Mouse (Mus musculus) erythroid progenitor cell, adult 5-6 weeks (primary cell): Measurements from ENCODE around the gene Gm14137. TPM values are rescaled to one million over a fixed set of nuclear protein-coding genes. Genes with fewer than 3 reads are reported as not detected.

Experiments
- ATAC-seq: replicated peaks from 2 replicates; pipeline ENCODE4 v1.8.0; 2016; ENCODE audit warnings: moderate number of reproducible peaks, mild to moderate bottlenecking, moderate TSS enrichment, inconsistent platforms; ENCODE audit not compliant: poor library complexity, low FRiP score, severe bottlenecking
- total RNA-seq, 2 experiments: library from RNA; stranded (forward) in 1 of 2; stranded (reverse) in 1 of 2; fragments of 150-400 nt in 1 of 2; fragments of 186-747, 209-891 nt in 1 of 2; gene quantifications; 2 replicates each; pipeline versions ENCODE4 v1.2.3 to v1.2.4; 2015 to 2017; ENCODE audit warnings: low replicate concordance in 2 of 2

Gm14137 gene
- total RNA-seq, 2 experiments from 2014 or later: 0.53 TPM; not detected in 1

DNA sequence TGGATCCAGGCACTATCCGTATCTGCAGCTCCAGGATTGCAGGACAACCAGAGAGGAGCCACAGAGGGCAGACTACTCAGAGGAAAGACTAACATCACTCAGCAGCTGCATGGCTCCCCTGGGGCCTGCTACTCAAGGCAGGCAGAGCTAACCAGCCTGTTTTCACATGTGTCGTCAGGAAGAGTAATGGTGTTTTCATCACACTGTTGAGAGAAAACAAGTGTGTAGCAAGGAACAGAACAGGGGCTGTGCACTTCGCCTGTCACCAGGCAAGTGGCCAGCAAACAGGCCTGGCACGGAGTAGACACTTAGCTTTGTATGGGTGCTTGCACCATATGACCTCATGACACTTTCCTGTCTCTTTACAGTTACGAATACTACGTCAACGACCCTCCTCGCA is 2.7 kb upstream of the Gm14137 start:
- no peak for ATAC-seq

- ATAC-seq: no peak
Observed at GRCm38 (mm10) chr2:119172446-119172845, 1.9 kb upstream of the Gm14137 start.

DNA sequence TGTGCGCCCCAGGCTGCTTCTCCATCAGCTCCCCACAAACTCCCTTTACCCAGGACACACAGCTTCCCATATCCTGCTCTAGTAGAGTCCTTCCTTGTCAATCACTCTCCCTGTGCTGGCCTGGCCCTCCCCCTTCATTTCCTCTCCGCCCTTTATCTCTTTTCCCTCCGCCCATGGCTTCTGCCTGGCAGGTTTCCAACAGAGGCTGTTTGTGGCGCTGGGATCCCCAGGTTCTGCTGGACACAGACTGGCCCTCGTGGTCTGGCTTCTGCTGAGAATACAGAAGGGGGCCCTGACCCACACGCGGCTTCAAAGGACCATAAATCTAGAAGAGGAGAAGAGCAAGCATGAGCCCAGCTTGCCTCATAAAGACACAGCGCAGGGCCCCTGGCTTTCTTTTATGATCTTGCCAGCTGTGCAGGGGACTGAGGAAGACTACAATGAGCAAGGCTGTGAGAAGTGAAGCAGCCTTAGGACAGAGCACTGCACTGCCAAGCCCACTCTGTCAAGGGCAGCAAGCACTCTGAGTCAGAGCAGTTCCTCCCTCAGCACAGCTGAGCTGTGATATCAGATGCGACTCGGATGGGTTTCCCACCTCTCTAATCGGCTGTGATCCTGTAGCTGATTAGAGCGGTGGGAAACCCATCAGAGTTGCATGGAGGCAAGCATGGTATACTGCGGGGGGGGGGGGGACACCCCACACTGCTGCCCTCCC is 1.3 kb upstream of the Gm14137 start:
- ATAC-seq: peak; percentile 67

DNA sequence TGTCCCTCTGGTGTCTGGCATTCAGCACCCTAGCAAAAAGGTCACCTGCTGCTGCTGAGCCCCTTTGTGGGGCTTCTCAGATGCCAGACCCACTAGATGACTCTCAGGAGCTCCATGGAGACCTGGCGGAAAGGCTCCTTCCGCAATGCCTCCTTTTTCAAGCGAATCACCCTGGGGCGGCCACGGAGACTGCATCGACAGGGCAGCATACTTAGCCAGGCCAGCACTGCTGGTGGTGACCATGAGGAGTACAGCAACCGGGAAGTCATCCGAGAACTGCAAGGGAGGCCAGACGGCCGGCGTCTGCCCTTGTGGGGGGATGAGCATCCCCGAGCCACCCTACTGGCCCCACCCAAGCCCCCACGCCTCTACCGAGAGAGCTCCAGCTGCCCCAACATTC is 557 bp downstream of the Gm14137 start:
- ATAC-seq: no peak

- no peak for ATAC-seq
Observed at GRCm38 (mm10) chr2:119175614-119176013, 1.3 kb downstream of the Gm14137 start.

- ATAC-seq: no peak
Observed at GRCm38 (mm10) chr2:119176761-119177160, 2.5 kb downstream of the Gm14137 start.

GRCm38 (mm10) chr2:119177384-119177939 is 3.2 kb downstream of the Gm14137 start:
- ATAC-seq: no peak

GRCm38 (mm10) chr2:119182914-119183313 is 8.6 kb downstream of the Gm14137 start:
- no peak for ATAC-seq

- peak; percentile 97 for ATAC-seq
Observed at GRCm38 (mm10) chr2:119189029-119189710, 14.9 kb downstream of the Gm14137 start.

GRCm38 (mm10) chr2:119190969-119191368 is 16.7 kb downstream of the Gm14137 start:
- no peak for ATAC-seq

- no peak for ATAC-seq
Observed at GRCm38 (mm10) chr2:119194140-119194539, 19.8 kb downstream of the Gm14137 start.

- ATAC-seq: no peak
Observed at GRCm38 (mm10) chr2:119196316-119197108, 22.2 kb downstream of the Gm14137 start.

DNA sequence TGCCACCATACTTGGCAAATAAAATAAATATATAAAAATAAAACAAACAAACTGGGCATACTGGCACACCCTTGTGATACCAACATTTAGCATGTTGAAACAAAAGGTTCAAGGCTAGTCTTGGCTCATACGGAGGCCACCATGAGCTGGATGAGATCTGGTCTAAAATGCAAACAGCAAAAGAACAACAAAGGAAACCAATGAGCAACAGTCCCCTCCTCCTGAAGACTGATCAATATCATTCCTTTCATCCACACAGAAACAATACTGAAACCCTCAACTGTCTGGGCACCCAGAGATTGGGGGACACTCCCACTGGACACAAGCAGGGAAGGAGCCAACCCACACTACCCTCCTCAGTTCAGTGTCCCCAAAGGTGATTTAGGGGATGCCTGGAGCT is 23.2 kb downstream of the Gm14137 start:
- no peak for ATAC-seq

- ATAC-seq: no peak
Observed at GRCm38 (mm10) chr2:119198049-119198448, 23.7 kb downstream of the Gm14137 start.

GRCm38 (mm10) chr2:119198934-119199333 is 24.6 kb downstream of the Gm14137 start:
- no peak for ATAC-seq

GRCm38 (mm10) chr2:119202914-119203453 is 28.7 kb downstream of the Gm14137 start:
- no peak for ATAC-seq

DNA sequence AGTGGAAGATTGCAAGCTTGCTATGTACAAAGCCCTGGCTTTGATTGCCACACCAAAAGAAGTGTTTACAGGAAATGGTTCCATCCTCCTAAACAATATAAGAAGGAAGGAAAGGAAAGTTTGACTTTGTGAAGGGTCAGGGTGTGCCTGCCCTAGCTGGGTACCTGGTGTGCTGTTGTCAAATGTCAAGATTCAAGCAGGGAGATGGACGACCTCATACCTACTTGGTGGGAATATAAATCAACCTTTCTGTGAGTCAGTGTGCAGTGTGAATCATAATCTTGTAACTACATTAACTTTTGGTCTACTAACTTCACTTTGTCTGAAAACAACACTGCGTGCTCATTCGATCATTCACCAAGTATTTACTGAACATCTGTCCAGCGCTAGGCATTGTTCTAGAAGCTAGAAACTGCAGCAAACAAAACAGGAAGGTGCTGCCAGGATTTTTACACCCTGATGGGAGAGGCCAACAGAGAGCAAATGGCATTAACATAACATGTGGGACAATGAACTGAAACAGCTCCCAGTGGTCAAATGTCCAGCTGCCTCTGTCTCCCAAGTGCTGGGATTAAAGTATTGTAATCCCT is 29.7 kb downstream of the Gm14137 start:
- no peak for ATAC-seq

GRCm38 (mm10) chr2:119207961-119208343 is 33.6 kb downstream of the Gm14137 start:
- ATAC-seq: peak; percentile 11; the same call in 1 of the 2 replicates

DNA sequence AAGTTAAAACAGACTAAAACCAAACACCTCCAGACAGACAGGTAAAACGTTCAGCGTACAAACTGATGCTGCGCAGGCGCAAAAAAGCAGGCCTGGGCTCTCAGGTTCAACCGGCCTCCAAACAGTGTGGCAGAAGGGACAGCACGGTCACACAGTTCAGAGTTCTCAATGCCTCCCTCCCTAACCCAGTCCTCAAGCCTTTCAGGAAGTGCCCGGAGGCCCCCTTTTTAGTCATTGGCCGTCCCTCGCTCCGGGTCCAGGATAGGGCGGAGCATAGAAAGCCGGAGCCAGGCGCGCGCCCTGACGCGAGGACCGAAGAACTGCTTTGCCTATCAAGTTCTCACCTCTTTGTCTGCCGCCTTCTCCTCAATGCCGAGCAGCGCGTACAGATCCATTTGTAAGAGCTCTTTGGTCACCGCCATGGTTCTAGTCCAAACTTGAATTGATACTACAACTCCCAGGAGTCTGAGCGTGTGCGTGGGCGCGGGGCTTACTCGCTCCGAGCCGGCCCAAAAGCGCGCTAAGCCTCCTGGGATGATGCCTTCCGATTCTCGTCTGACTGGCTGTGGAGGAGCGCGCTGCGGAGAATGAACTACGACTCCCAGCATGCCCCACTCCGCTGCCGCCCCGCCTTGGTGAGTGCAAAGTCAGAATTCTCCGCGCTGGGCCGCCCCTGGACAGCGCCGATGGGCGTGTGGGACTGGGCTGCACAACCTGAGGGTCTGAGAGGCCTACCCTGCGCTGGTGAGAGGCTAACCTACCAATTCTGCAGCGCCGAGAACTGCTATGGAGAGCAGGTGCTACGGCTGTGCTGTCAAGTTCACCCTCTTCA is 34.3 kb downstream of the Gm14137 start, which contains the start of the genes Zfyve19 and Dnajc17:
Gene Zfyve19 (plus strand): TSS at position 274 of the 832 bp plus-strand sequence.
Gene Dnajc17 (minus strand): TSS at position 452 of the 832 bp plus-strand sequence.
- peak; percentile 97 for ATAC-seq
